8 mouse cellular contexts compared by ENCODE assay signal in the genomic region with DNA sequence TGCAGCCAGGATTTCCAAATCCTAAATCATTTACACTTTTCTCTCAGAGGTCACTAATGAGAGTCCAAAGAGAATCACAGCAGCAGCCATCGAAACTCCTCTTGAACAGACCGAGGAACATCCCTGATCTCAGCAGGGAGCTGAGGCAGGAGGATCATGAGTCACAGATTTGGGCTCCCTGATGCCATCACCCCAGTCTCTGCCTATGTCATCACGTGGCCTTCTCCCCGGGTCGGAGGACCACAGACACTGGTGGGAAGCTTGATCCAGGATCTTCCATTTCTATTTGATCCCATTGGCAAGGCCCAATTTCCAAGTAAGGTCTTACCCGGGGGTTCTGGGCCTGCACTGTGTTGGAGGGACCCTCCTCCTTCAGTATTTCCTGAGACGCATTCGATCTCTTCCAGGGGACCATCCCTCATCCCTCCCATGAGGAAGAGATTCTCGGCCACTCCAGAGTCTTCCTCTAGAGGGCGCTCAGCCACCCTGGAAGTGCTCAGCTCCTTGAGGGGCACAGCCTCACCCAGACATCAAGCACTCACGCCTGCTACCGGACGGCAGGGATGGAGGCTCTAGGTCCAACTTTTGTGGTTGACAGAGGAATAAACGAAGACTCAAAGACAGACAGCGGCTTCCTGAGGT. TPM values are rescaled to one million over a fixed set of nuclear protein-coding genes. Genes with fewer than 3 reads are reported as not detected.
DNase-seq lines count a peak whose midpoint lies in the region; ATAC-seq and TF ChIP-seq lines count a peak whose summit lies in the region.

No protein-coding gene starts in this region.

- CTCF ChIA-PET in Patski (lab: Charles Lee): interaction anchor here (0.7 to 4.5 kb wide), 24 partner anchors 15 to 161 kb away, joined by 3 to 122 read pairs (median 5); a partner anchor contains a TSS

- TF ChIP-seq CTCF in Patski (IDR thresholded peaks at IDR 0.05): peak; percentile 93

- H3K4me1 ChIP-seq in hindbrain, embryonic 12.5 days: no peaks in the 10 kb centered on the region

- no peak overlapping the region for H3K9ac ChIP-seq in hindbrain, embryonic 12.5 days

- no peak overlapping the region for H3K4me2 ChIP-seq in hindbrain, embryonic 12.5 days (replicated peaks)

- H3K27ac ChIP-seq in hindbrain, embryonic 12.5 days: no peak overlapping the region

- H3K36me3 ChIP-seq in hindbrain, embryonic 12.5 days: no peaks in the 10 kb centered on the region

- H3K9me3 ChIP-seq in hindbrain, embryonic 12.5 days (replicated peaks): no peaks in the 10 kb centered on the region

- POLR2A ChIA-PET in Patski (lab: Charles Lee): interaction anchor here (1.0 to 1.5 kb wide), 3 partner anchors 27 to 158 kb away, joined by 3 to 5 read pairs (median 3); no protein-coding TSS in a partner anchor

- in situ Hi-C loops in Patski (cut with MboI; ENCODE audit: low pct_unique_long_range_greater_than_20kb): loop anchor here (5.0 to 25.0 kb wide), 3 partner anchors 76 to 474 kb away; no protein-coding TSS in a partner anchor

- 26% methylated on average over 15 of the region's 15 CpGs for WGBS in hindbrain, embryonic 12.5 days

- no peak overlapping the region for H3K4me3 ChIP-seq in hindbrain, embryonic 12.5 days

- H3K27me3 ChIP-seq in Patski: no peaks in the 10 kb centered on the region
- no peaks in the 10 kb centered on the region for H3K27me3 ChIP-seq in hindbrain, embryonic 12.5 days

- peak; percentile 56 for ATAC-seq in Patski
- ATAC-seq in hindbrain, embryonic 12.5 days (ENCODE audit: low FRiP score): peak; percentile 65

- DNase-seq in Patski (ENCODE audit: low read depth, low spot score): no peak
- DNase-seq in cerebellum, adult 8-10 months: peak; percentile 81
- peak; percentile 74 for DNase-seq in forelimb bud, embryonic 11.5 days (ENCODE audit: low read depth, low spot score)
- peak; percentile 38 for DNase-seq in layer of hippocampus, adult 9-11 months
- peak; percentile 71 to 84 for DNase-seq in lung, postnatal 4 days
- DNase-seq in right cerebral cortex, adult 18-20 months: peak; percentile 62
- peak; percentile 43 for DNase-seq in urinary bladder, adult 2 months (ENCODE audit: low spot score)

RNA-seq across cellular contexts. Expression of a gene that starts 24.8 kb away (rescaled TPM):
- polyA plus RNA-seq in Patski (2021): 105 TPM
- polyA plus RNA-seq in hindbrain, embryonic 12.5 days (2016; fragmentation: Nextera tagmentation; extraction: Ambion mirVana): 103 and 109 TPM in 2 replicates
- 17.6 and 22.5 TPM in 2 replicates for polyA plus RNA-seq in urinary bladder, adult 2 months (2012; rRNA removed)

RNA-seq across cellular contexts. Expression of a gene that starts 30.0 kb away (rescaled TPM):
- polyA plus RNA-seq in Patski (2021): 344 TPM
- 59.7 and 65.3 TPM in 2 replicates for polyA plus RNA-seq in hindbrain, embryonic 12.5 days (2016; fragmentation: Nextera tagmentation; extraction: Ambion mirVana)
- 47.8 and 57.6 TPM in 2 replicates for polyA plus RNA-seq in urinary bladder, adult 2 months (2012; rRNA removed)
